Mouse (Mus musculus) 3T3-L1 (cell line): ENCODE data around the gene Znrf3.

Experiments used
- DNase-seq: peaks from one replicate; pipeline ENCODE4 v3.0.0-alpha.2; 2015; ENCODE audit warnings: low read depth, low spot score

The Znrf3 gene

GRCm38 (mm10) chr11:5442590-5443021, 2.0 kb downstream of the Znrf3 start:
- DNase-seq = no peak

DNA sequence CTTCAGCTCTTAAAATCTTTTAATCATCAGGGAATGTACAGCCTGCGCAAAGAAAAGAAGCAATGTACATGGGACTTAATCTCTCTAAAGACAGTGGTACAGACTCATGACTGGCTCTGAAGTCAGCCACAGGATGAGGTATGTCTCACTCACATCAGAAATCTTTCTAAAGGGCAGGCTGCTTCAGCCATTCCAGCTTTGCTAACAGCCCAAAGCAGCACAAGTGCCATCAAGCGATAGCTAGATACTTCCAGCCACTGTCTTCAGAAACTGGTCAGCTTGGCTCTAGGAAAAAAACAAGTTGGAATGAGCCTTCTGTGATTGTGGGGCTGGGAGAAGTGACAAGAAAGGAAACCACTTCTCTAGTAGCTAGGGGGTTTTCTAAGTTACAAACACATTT, 7.0 kb downstream of the Znrf3 start:
- DNase-seq = no peak

- no peak for DNase-seq
Measured at GRCm38 (mm10) chr11:5436988-5437387, 7.7 kb downstream of the Znrf3 start.

GRCm38 (mm10) chr11:5435493-5435892, 9.2 kb downstream of the Znrf3 start:
- no peak for DNase-seq

GRCm38 (mm10) chr11:5432330-5432729, 12.3 kb downstream of the Znrf3 start:
- DNase-seq = no peak

DNA sequence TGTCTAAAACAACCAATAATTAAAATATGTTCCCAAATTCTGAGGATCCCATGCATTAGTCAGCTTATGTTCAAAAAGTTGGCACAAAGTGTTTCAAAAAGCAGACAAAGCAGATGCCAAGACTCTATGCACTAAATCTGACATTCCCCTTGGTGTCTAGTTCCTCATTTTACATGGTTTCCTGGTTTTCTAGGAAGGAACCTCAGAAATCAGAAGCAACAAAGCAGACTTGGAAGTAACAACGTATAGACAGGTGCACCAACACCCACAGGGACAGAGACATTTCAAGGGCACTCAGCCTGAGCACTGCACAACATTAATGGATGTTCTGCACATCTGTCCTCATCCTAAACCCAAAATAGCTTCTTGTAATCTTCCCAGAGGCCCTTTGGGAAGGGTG, 13.8 kb downstream of the Znrf3 start:
- DNase-seq = no peak

- no peak for DNase-seq
Measured at GRCm38 (mm10) chr11:5429396-5430190, 15.1 kb downstream of the Znrf3 start.

GRCm38 (mm10) chr11:5427251-5427650, 17.4 kb downstream of the Znrf3 start:
- no peak for DNase-seq

- no peak for DNase-seq
Measured at GRCm38 (mm10) chr11:5426317-5426716, 18.3 kb downstream of the Znrf3 start.

GRCm38 (mm10) chr11:5425106-5425505, 19.5 kb downstream of the Znrf3 start:
- no peak for DNase-seq

- no peak for DNase-seq
Measured at GRCm38 (mm10) chr11:5424185-5424584, 20.5 kb downstream of the Znrf3 start.

DNA sequence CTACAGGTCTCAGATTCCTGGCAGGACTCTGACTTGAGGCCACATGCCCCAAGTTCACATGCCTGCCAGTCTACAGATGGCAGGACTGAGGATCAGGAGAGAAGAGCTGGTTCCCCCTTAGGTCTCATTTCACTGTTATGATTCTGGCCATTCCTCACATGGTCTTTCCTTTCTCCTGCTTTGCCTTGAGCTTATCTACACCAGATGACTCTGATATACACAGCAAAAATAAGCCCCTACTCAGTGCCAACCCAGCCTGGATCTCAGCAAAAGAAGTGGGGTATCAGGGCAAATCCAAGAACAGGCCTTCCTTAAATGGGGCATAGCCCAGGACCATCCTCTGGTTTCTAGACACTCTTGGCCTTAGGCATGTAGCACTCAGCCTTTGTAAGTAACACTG, 21.6 kb downstream of the Znrf3 start:
- no peak for DNase-seq

- no peak for DNase-seq
Measured at GRCm38 (mm10) chr11:5422252-5422636, 22.4 kb downstream of the Znrf3 start.

DNA sequence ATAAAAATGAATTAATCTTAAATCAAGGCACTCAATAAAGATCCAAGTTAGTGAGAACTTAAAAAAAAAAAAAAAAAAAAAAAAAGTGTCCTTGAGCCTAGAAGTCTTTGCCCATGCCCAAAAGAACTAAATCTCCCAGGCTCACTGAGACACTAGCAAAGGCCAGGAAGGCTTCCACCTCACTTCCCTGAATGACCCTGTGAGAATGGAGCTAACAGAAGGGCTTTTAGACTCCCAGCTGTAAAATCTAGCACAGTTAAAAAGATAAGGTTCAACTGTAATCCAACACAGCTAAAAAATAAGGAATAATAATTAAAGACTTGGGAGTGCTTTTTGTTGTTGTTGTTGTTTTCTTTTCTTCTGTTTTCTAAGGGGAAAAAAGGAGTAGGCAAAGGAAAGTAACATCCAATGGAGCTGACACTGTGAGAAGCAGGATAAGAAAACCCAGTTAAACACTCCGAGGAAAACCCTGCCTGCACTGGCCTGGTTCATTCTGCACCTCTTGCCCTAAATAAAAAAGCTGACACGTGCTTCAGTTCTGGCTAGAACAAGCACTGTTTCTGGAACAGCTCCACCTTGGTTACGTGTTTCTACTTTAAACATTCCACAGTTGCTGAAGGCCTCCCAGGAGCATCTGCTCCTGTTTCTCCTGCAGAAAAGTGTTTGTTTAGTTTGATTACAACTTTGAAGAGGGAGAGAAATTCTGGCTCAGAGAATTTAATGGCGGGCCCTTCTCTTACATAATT, 23.0 kb downstream of the Znrf3 start:
- DNase-seq = peak; percentile 53

GRCm38 (mm10) chr11:5415617-5416338, 28.9 kb downstream of the Znrf3 start:
- no peak for DNase-seq

GRCm38 (mm10) chr11:5414856-5415616, 29.6 kb downstream of the Znrf3 start:
- DNase-seq = no peak

- DNase-seq = no peak
Measured at GRCm38 (mm10) chr11:5412644-5413190, 31.9 kb downstream of the Znrf3 start.

DNA sequence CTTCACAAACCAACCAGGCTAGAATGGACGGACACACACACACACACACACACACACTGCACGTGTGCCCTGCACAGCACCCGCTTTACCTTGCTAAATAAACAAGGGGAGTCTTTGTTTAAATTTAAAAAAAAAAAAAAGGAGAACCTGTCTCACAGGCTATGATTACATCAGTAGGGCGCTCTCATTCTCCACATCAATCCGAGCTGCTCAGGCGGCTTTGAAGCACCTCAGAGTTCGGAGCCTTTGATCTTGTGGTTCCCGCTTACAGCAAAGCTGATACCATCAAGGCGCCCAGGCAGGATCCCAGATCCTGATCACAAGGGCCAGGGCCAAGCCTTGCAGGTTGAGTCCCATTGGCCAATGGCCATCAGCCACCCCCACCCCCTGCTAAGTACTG, 33.1 kb downstream of the Znrf3 start:
- DNase-seq = no peak

DNA sequence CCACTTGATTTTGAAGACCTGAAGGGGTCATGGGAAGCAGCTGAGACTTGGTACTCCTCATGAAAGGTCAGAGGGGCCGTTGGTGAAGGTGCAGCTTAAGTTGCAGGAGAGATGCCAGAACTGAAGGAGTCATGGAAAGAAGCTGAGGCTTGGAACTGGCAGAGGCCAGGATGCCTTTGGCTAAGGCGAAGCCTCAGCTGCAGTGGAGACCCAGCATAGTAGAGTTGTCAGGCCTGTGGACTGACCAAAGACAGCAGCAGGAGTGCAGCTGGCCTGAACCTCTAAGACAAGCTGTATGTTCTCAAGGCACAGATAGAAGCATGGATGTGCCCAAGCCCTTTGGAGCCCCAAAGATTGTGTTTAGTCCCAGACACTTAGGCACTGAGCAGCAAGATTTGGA, 40.5 kb downstream of the Znrf3 start:
- DNase-seq = no peak

DNA sequence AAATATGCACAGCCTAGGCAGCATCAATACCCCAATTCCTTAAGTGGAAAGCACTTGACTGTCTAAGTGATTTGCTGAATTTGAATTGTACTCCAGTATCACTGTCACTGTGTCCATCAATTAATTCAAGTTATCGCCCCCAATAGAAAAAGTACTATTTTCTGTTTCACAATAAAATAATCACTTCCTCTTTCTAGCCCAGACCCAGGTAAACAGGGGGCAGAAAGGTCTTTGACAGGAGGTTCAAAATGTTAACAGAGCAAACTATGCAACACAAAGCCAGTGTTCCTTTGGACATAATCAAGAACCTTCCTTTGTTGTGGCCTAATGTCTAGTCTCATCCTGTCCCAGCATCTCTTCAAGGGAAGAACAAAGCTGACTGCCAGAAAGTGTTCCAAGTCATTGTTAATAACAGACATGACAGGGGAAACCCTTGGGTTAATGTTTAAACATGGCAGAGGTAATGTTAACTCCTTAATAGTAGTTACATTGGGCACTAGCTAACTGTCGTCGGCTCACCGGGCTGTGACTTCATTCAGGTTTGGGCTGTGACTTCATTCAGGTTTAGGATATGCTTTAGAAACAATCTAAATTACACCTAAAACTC, 42.4 kb downstream of the Znrf3 start:
- no peak for DNase-seq
